Mouse (Mus musculus): ENCODE measurements at regions not wholly inside any gene's neighbourhood (a gene's known extent, or its start where the extent isn't known, plus 50 kb on each side); places are given as distances from the start of the nearest gene placed in this dataset.

- TF ChIP-seq CTCF (IDR thresholded peaks at IDR 0.05; ENCODE audit: low read depth, low read length) = no peak
- TF ChIP-seq POLR2A (IDR thresholded peaks at IDR 0.05; ENCODE audit: extremely low read depth, insufficient read depth, low read length) = no peak
Observed at GRCm38 (mm10) chr3:38263261-38264141, 221.1 kb downstream of the Ankrd50 start.
